Mouse (Mus musculus) testis, adult 2 months (tissue): ENCODE measurements around the gene Copb2.

Experiments used
- CTCF ChIP-seq: fragments of 200-500 bp; IDR thresholded peaks from 2 replicates; pipeline ENCODE4 v1.5.1; 2012; ENCODE audit warnings: low read depth, mild to moderate bottlenecking, inconsistent platforms, low read length, moderate library complexity; ENCODE audit not compliant: control insufficient read depth, insufficient read depth, insufficient replicate concordance
- POLR2A ChIP-seq: fragments of 200-500 bp; IDR thresholded peaks from 2 replicates; pipeline ENCODE4 v1.6.1; 2012; ENCODE audit warnings: low read depth, mild to moderate bottlenecking, inconsistent platforms, low read length, moderate library complexity; ENCODE audit not compliant: control insufficient read depth

- TF ChIP-seq CTCF (peak; percentile 78; the same call in 1 of the 2 replicates), POLR2A (no peak)
Observed at GRCm38 (mm10) chr9:98628480-98628879, 65.0 kb downstream of the Copb2 start.
